ENCODE assay signal across 8 mouse cellular contexts in the genomic region with DNA sequence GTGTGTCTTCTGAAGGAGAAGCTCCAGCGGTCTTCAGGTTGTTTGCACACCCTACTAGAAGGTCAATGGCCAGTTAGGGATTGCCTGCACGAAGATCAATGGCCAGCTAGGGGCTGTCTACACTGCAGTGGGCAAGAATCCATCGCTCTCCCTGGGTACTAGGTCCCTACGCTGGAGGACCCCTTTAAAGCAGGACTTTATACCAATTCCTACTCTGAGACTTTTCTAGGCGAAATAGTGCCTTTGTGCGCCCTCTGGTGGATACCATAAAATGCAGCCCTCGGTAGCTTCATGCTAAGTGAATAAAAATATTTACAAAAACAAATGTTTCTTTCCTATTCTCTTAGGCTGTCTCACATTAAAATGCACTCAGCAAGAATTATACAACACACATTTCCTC. TPM values are rescaled to one million over a fixed set of nuclear protein-coding genes. Genes with fewer than 3 reads are reported as not detected.
DNase-seq lines count a peak whose midpoint lies in the region; ATAC-seq lines count a peak whose summit lies in the region.

No protein-coding gene starts in this region.

- ATAC-seq in embryonic facial prominence, embryonic 13.5 days (ENCODE audit: insufficient number of reproducible peaks, insufficient read depth, low FRiP score, low TSS enrichment, low read depth): 0 out of 2 replicates have a peak, but pooled peaks have one; percentile 48

- no peak overlapping the region for H3K9ac ChIP-seq in embryonic facial prominence, embryonic 13.5 days

- H3K4me1 ChIP-seq in embryonic facial prominence, embryonic 13.5 days: 0 out of 2 replicates have a peak, but pooled peaks cover 4% of the 10 kb centered on the region

- no peak overlapping the region for H3K27ac ChIP-seq in embryonic facial prominence, embryonic 13.5 days

- peaks cover 9% of the 10 kb centered on the region for H3K27me3 ChIP-seq in embryonic facial prominence, embryonic 13.5 days

- no peak overlapping the region for H3K4me3 ChIP-seq in embryonic facial prominence, embryonic 13.5 days

- H3K4me2 ChIP-seq in embryonic facial prominence, embryonic 13.5 days: no peak overlapping the region

- WGBS in embryonic facial prominence, embryonic 13.5 days: 23% methylated on average over 7 of the region's 7 CpGs

- H3K9me3 ChIP-seq in embryonic facial prominence, embryonic 13.5 days: no peaks in the 10 kb centered on the region

- no peaks in the 10 kb centered on the region for H3K36me3 ChIP-seq in embryonic facial prominence, embryonic 13.5 days

- peak; percentile 12 to 33 for DNase-seq in cerebellum, adult 18-20 months
- DNase-seq in cerebellum, adult 11 months: no peak
- DNase-seq in right cerebral cortex, adult 18-20 months: peak; percentile 29
- no peak for DNase-seq in right cerebral cortex, postnatal 25 days
- peak; percentile 67 for DNase-seq in induced T-regulatory cell, adult 2 months (ENCODE audit: low read depth)
- DNase-seq in lung, postnatal 25 days (ENCODE audit: low spot score): peak; percentile 24
- DNase-seq in right cerebral cortex, postnatal 10 days (ENCODE audit: low spot score in 2 of 2): peak; percentile 41 to 72

RNA-seq across cellular contexts. Expression of a gene that starts 6.1 kb away (rescaled TPM):
- 0.77 TPM in 1 of 2 replicates, not detected in the other for polyA plus RNA-seq in embryonic facial prominence, embryonic 13.5 days (2015; fragmentation: Nextera tagmentation; extraction: Ambion mirVana)

RNA-seq across cellular contexts. Expression of a gene that starts 12.6 kb away (rescaled TPM):
- polyA plus RNA-seq in embryonic facial prominence, embryonic 13.5 days (2015; fragmentation: Nextera tagmentation; extraction: Ambion mirVana): 2.0 and 2.7 TPM in 2 replicates

RNA-seq across cellular contexts. Expression of a gene that starts 19.7 kb away (rescaled TPM):
- 27.9 and 29.2 TPM in 2 replicates for polyA plus RNA-seq in embryonic facial prominence, embryonic 13.5 days (2015; fragmentation: Nextera tagmentation; extraction: Ambion mirVana)

RNA-seq across cellular contexts. Expression of a gene that starts 19.9 kb away (rescaled TPM):
- polyA plus RNA-seq in embryonic facial prominence, embryonic 13.5 days (2015; fragmentation: Nextera tagmentation; extraction: Ambion mirVana): 51.5 and 52.0 TPM in 2 replicates

RNA-seq across cellular contexts. Expression of a gene that starts 24.2 kb away (rescaled TPM):
- polyA plus RNA-seq in embryonic facial prominence, embryonic 13.5 days (2015; fragmentation: Nextera tagmentation; extraction: Ambion mirVana): not detected in 2 replicates

Comparison
In these comparisons a context has a peak if more than half of its experiments do, and no peak if none do; other contexts are left out.
1. DNase-seq: peak in cerebellum, adult 18-20 months (2 of 2), right cerebral cortex, adult 18-20 months (single experiment), induced T-regulatory cell, adult 2 months (single experiment), lung, postnatal 25 days (single experiment) and right cerebral cortex, postnatal 10 days (2 of 2); none in cerebellum, adult 11 months (single experiment) and right cerebral cortex, postnatal 25 days (single experiment).